Mouse (Mus musculus): ENCODE results near the gene Olfr911-ps1. TPM values are rescaled to one million over a fixed set of nuclear protein-coding genes. Genes with fewer than 3 reads are reported as not detected.

The Olfr911-ps1 gene
- polyA plus RNA-seq (2014; fragmentation: Nextera tagmentation; extraction: Ambion mirVana): not detected in 2 replicates

DNA sequence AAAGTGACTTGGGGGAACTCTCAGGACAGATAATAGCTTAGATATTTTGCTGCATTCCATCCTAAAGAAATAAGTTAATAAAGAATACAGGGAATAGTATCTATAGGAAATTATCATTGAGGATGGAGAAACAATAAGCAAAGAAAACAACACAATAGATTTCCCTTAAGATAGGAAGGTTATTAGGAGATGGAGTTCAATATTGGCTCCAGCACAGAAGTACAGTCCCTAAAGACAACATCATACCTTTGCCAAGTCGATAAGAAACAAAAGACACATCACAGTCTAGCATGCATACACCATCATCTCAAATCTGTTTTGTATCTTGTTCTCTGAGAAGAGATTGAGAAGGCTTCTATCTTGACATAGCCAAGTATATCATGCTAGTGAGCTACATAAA is at the start of gene Olfr911-ps1:
Gene Olfr911-ps1, plus strand, starts transcription at position 301 of the 400 bp plus-strand sequence.
- Histone ChIP-seq H3K4me2 (ENCODE audit: low read depth, low read length, severe bottlenecking) (no peak within 1 kb of the TSS), H3K27ac (ENCODE audit: low read depth, low read length) (no peak within 1 kb of the TSS), H3K27me3 (ENCODE audit: control insufficient read depth, insufficient read depth, low read length) (no peaks in the 10 kb centered on the region), H3K4me1 (replicated peaks; ENCODE audit: control insufficient read depth, insufficient read depth, low read length) (no peaks in the 10 kb centered on the region), H3K4me3 (ENCODE audit: low read depth, low read length) (no peak within 1 kb of the TSS), H3K36me3 (ENCODE audit: control insufficient read depth, insufficient read depth, low read length) (no peaks in the 10 kb centered on the region), H3K9ac (ENCODE audit: low read length) (no peak within 1 kb of the TSS), H3K9me3 (ENCODE audit: control insufficient read depth, low read length) (no peaks in the 10 kb centered on the region)
- WGBS: 88% methylated on average over 1 of the region's 1 CpGs
- DNase-seq (ENCODE audit: low spot score) (no peak), ATAC-seq (replicated peaks; ENCODE audit: low FRiP score) (no peak)

- DNase-seq (ENCODE audit: low spot score) (no peak), ATAC-seq (replicated peaks; ENCODE audit: low FRiP score) (no peak)
- Histone ChIP-seq H3K4me1 (replicated peaks; ENCODE audit: control insufficient read depth, insufficient read depth, low read length) (no peaks in the 10 kb centered on the region), H3K27me3 (ENCODE audit: control insufficient read depth, insufficient read depth, low read length) (no peaks in the 10 kb centered on the region), H3K27ac (ENCODE audit: low read depth, low read length) (no peak within 1 kb of the TSS), H3K36me3 (ENCODE audit: control insufficient read depth, insufficient read depth, low read length) (no peaks in the 10 kb centered on the region), H3K9me3 (ENCODE audit: control insufficient read depth, low read length) (no peaks in the 10 kb centered on the region), H3K4me2 (ENCODE audit: low read depth, low read length, severe bottlenecking) (no peak within 1 kb of the TSS), H3K4me3 (ENCODE audit: low read depth, low read length) (no peak within 1 kb of the TSS), H3K9ac (ENCODE audit: low read length) (no peak within 1 kb of the TSS)
- 84% methylated on average over 3 of the region's 3 CpGs for WGBS
Observed at GRCm38 (mm10) chr9:38486785-38487184, 34.6 kb upstream of the Olfr911-ps1 start, which contains the start of gene Olfr906. Gene Olfr906 (plus strand): TSS chr9:38487085.

GRCm38 (mm10) chr9:38495501-38495900 is 25.9 kb upstream of the Olfr911-ps1 start, which contains the start of gene Olfr907:
Gene Olfr907 (plus strand): TSS chr9:38495801.
- no peak within 1 kb of the TSS for H3K27ac ChIP-seq (ENCODE audit: low read depth, low read length)
- H3K4me1 ChIP-seq (replicated peaks; ENCODE audit: control insufficient read depth, insufficient read depth, low read length): no peaks in the 10 kb centered on the region
- no peaks in the 10 kb centered on the region for H3K9me3 ChIP-seq (ENCODE audit: control insufficient read depth, low read length)
- H3K9ac ChIP-seq (ENCODE audit: low read length): no peak within 1 kb of the TSS
- DNase-seq (ENCODE audit: low spot score) (no peak), ATAC-seq (replicated peaks; ENCODE audit: low FRiP score) (no peak)
- no peak within 1 kb of the TSS for H3K4me3 ChIP-seq (ENCODE audit: low read depth, low read length)
- no peaks in the 10 kb centered on the region for H3K36me3 ChIP-seq (ENCODE audit: control insufficient read depth, insufficient read depth, low read length)
- WGBS: 86% methylated on average over 2 of the region's 2 CpGs
- H3K27me3 ChIP-seq (ENCODE audit: control insufficient read depth, insufficient read depth, low read length): no peaks in the 10 kb centered on the region
- no peak within 1 kb of the TSS for H3K4me2 ChIP-seq (ENCODE audit: low read depth, low read length, severe bottlenecking)

GRCm38 (mm10) chr9:38512353-38512752 is 9.0 kb upstream of the Olfr911-ps1 start:
- H3K4me3 ChIP-seq (ENCODE audit: low read depth, low read length): no peak overlapping the region
- H3K4me1 ChIP-seq (replicated peaks; ENCODE audit: control insufficient read depth, insufficient read depth, low read length): no peaks in the 10 kb centered on the region
- no peaks in the 10 kb centered on the region for H3K9me3 ChIP-seq (ENCODE audit: control insufficient read depth, low read length)
- no peak overlapping the region for H3K27ac ChIP-seq (ENCODE audit: low read depth, low read length)
- WGBS: 73% methylated on average over 2 of the region's 2 CpGs
- no peaks in the 10 kb centered on the region for H3K27me3 ChIP-seq (ENCODE audit: control insufficient read depth, insufficient read depth, low read length)
- DNase-seq (ENCODE audit: low spot score): no peak
- no peak for ATAC-seq (replicated peaks; ENCODE audit: low FRiP score)
- H3K36me3 ChIP-seq (ENCODE audit: control insufficient read depth, insufficient read depth, low read length): no peaks in the 10 kb centered on the region
- no peak overlapping the region for H3K4me2 ChIP-seq (ENCODE audit: low read depth, low read length, severe bottlenecking)
- no peak overlapping the region for H3K9ac ChIP-seq (ENCODE audit: low read length)

DNA sequence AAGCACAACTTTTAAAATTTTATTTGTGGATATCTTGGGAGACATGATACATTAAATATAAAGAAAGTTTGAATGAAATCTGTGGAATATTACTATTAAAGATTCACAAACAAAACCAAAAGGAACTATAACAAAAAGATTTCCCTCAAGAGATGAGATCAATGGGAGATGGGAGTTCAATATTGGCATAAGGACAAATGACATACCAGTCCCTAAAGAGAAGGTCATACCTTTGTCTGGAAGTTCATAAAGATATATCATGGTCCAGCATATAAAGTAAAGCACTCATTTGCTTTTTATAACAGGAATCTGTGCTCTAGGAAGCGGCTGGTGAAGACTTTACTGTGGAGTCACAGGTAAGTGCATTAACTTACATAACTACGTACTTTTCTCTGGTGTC is 16.2 kb downstream of the Olfr911-ps1 start, which contains the start of gene Olfr910:
Gene Olfr910, plus strand, starts transcription at position 301 of the 400 bp plus-strand sequence.
- H3K36me3 ChIP-seq (ENCODE audit: control insufficient read depth, insufficient read depth, low read length): no peaks in the 10 kb centered on the region
- no peak for ATAC-seq (replicated peaks; ENCODE audit: low FRiP score)
- H3K4me1 ChIP-seq (replicated peaks; ENCODE audit: control insufficient read depth, insufficient read depth, low read length): no peaks in the 10 kb centered on the region
- 96% methylated on average over 2 of the region's 2 CpGs for WGBS
- DNase-seq (ENCODE audit: low spot score): no peak
- H3K27ac ChIP-seq (ENCODE audit: low read depth, low read length): no peak within 1 kb of the TSS
- no peaks in the 10 kb centered on the region for H3K9me3 ChIP-seq (ENCODE audit: control insufficient read depth, low read length)
- H3K4me3 ChIP-seq (ENCODE audit: low read depth, low read length): no peak within 1 kb of the TSS
- no peaks in the 10 kb centered on the region for H3K27me3 ChIP-seq (ENCODE audit: control insufficient read depth, insufficient read depth, low read length)
- no peak within 1 kb of the TSS for H3K4me2 ChIP-seq (ENCODE audit: low read depth, low read length, severe bottlenecking)
- H3K9ac ChIP-seq (ENCODE audit: low read length): no peak within 1 kb of the TSS

Other genes with a start within 250 kb of the Olfr911-ps1 start
- gene Olfr896-ps1, start 230.5 kb upstream of the Olfr911-ps1 start, polyA plus RNA-seq (2014; fragmentation: Nextera tagmentation; extraction: Ambion mirVana): not detected in 2 replicates
- not detected in 2 replicates for gene Olfr25, start 192.5 kb upstream of the Olfr911-ps1 start, polyA plus RNA-seq (2014; fragmentation: Nextera tagmentation; extraction: Ambion mirVana)
- not detected in 2 replicates for gene Olfr898, start 173.2 kb upstream of the Olfr911-ps1 start, polyA plus RNA-seq (2014; fragmentation: Nextera tagmentation; extraction: Ambion mirVana)
- not detected in 2 replicates for gene Olfr250, start 154.7 kb upstream of the Olfr911-ps1 start, polyA plus RNA-seq (2014; fragmentation: Nextera tagmentation; extraction: Ambion mirVana)
- not detected in 2 replicates for gene Olfr251, start 144.5 kb upstream of the Olfr911-ps1 start, polyA plus RNA-seq (2014; fragmentation: Nextera tagmentation; extraction: Ambion mirVana)
- not detected in 2 replicates for gene Olfr147, start 119.9 kb upstream of the Olfr911-ps1 start, polyA plus RNA-seq (2014; fragmentation: Nextera tagmentation; extraction: Ambion mirVana)
- gene Olfr901, start 92.1 kb upstream of the Olfr911-ps1 start, polyA plus RNA-seq (2014; fragmentation: Nextera tagmentation; extraction: Ambion mirVana): not detected in 2 replicates
- not detected in 2 replicates for gene Olfr902, start 73.9 kb upstream of the Olfr911-ps1 start, polyA plus RNA-seq (2014; fragmentation: Nextera tagmentation; extraction: Ambion mirVana)
- gene Olfr904, start 58.4 kb upstream of the Olfr911-ps1 start, polyA plus RNA-seq (2014; fragmentation: Nextera tagmentation; extraction: Ambion mirVana): not detected in 2 replicates
- gene Olfr905, start 50.5 kb upstream of the Olfr911-ps1 start, polyA plus RNA-seq (2014; fragmentation: Nextera tagmentation; extraction: Ambion mirVana): not detected in 2 replicates
- not detected in 2 replicates for gene Olfr906, start 34.5 kb upstream of the Olfr911-ps1 start, polyA plus RNA-seq (2014; fragmentation: Nextera tagmentation; extraction: Ambion mirVana)
- gene Olfr907, start 25.8 kb upstream of the Olfr911-ps1 start, polyA plus RNA-seq (2014; fragmentation: Nextera tagmentation; extraction: Ambion mirVana): not detected in 2 replicates
- gene Olfr910, start 16.3 kb downstream of the Olfr911-ps1 start, polyA plus RNA-seq (2014; fragmentation: Nextera tagmentation; extraction: Ambion mirVana): not detected in 2 replicates
- gene Olfr912, start 58.6 kb downstream of the Olfr911-ps1 start, polyA plus RNA-seq (2014; fragmentation: Nextera tagmentation; extraction: Ambion mirVana): not detected in 2 replicates
- not detected in 2 replicates for gene Olfr913, start 71.2 kb downstream of the Olfr911-ps1 start, polyA plus RNA-seq (2014; fragmentation: Nextera tagmentation; extraction: Ambion mirVana)
- not detected in 2 replicates for gene Olfr914, start 83.5 kb downstream of the Olfr911-ps1 start, polyA plus RNA-seq (2014; fragmentation: Nextera tagmentation; extraction: Ambion mirVana)
- gene Olfr916, start 138.3 kb downstream of the Olfr911-ps1 start, polyA plus RNA-seq (2014; fragmentation: Nextera tagmentation; extraction: Ambion mirVana): not detected in 2 replicates
- not detected in 2 replicates for gene Olfr917, start 144.3 kb downstream of the Olfr911-ps1 start, polyA plus RNA-seq (2014; fragmentation: Nextera tagmentation; extraction: Ambion mirVana)
- gene Olfr918, start 153.0 kb downstream of the Olfr911-ps1 start, polyA plus RNA-seq (2014; fragmentation: Nextera tagmentation; extraction: Ambion mirVana): not detected in 2 replicates
- gene Olfr919, start 182.1 kb downstream of the Olfr911-ps1 start, polyA plus RNA-seq (2014; fragmentation: Nextera tagmentation; extraction: Ambion mirVana): not detected in 2 replicates
- gene Vwa5a, start 196.7 kb downstream of the Olfr911-ps1 start, polyA plus RNA-seq (2014; fragmentation: Nextera tagmentation; extraction: Ambion mirVana): 9.1 and 9.7 TPM in 2 replicates
- not detected in 2 replicates for gene Olfr920, start 230.7 kb downstream of the Olfr911-ps1 start, polyA plus RNA-seq (2014; fragmentation: Nextera tagmentation; extraction: Ambion mirVana)